Mouse (Mus musculus) kidney, postnatal 25 days (tissue): Measurements from ENCODE around the gene Cftr.

Experiments
- DNase-seq, 2 experiments: peaks; one replicate each; pipeline ENCODE4 v3.0.0; 2021; ENCODE audit warnings: mixed read lengths in 2 of 2

Gene Cftr

DNA sequence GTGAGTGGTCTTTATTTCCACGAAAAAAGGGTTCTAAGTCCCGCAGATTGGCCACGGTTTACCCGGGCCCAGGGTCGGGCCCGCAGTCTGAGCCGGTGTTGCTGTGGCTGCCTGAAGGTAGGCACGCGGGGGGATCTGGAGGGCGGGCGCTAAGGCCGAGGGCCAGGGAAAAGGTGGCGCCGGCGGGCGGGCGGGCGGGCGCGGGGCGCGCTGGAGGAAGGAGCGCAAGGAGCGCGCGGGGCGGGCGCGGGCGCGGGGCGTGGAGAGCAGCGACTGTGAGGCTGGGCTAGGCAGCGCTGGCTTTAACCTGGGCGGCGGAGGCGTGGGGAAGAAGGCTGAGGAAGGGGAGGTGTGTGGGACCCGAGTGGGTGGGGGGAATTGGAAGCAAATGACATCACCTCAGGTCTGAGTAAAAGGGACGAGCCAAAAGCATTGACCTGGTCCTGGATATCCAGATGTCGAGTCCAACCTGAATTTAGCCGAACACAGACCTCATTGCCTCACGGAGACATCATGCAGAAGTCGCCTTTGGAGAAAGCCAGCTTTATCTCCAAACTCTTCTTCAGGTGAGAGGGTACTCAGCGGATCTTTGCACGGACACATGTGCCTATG, at the start of gene Cftr:
Gene Cftr, plus strand, starts transcription at position 377 of the 612 bp plus-strand sequence.
- peak; percentile 28 to 56 for DNase-seq

DNA sequence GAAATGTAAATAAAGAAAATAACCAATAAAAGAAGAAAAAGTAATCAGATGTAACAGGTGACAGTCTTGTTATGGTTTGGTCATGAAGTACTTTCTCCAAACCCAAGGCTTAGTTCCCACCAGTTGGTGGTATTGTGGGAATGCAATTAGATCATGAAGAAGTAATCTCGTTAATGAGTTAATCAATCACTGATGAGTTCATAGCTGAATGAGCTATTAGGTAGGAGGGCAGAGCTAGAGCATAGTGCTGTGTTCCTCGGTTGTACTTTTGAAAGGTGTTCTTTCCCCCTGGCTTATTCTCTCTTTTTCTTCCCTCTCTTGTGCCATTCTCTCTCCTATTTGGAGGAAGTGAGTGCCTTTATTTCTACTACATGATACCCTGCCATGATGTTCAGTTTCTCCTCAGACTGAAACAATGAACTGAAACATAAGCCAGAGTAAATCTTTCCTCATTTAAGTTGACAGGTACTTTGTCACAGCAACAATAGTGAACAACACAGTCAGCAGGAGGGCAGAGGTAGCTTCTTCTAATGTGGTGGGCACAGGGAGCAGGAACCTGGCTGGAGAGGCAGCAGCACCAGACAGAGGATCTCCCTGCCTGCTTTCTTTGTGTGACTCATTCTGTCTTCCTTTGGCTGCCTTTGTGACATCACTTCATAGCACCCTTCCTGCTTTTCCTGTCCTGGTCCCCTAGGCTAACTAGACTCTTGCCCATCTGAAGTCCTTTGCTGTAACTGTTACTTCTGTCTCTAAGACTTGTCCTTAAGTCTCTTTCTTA, 43.1 kb upstream of the Cftr start:
- no peak for DNase-seq

DNA sequence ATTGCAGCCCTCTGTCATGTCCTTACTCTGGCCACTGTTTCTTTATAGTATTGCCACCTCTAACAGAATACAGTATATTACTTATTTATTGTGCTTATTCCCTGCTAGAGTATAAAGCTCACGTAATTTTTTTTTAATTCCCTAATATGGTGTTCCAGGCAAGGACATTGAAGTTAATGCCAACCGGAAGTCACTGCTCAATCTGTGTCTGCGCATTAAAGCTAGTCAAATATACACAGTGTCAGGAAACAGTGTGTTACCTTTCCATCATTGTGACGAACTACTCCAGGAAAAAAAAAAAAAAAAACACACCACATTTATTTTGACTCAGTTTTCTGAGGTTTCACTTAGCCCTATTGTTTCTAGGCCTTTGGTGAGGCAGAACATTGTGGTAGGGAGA, 42.4 kb upstream of the Cftr start:
- DNase-seq, result no peak

DNA sequence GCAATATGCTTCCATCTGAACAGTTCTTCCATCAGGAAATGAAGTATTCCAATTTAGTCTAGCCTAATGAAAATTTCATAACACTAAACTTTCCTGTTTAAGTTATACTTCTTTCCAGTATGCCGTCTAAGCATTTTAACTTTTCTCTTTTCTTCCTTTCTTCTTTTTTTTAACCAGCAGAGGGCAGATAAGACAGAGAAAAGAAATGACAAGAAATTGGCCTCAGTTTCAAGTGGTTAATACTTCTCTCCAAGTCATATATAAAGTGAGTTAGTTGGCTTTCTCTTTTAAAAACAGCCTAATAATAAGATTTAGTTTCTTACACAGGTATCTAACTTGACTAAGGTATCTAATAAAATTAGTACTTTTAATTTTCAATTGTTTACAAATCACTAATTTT, 35.2 kb upstream of the Cftr start:
- no peak for DNase-seq

DNA sequence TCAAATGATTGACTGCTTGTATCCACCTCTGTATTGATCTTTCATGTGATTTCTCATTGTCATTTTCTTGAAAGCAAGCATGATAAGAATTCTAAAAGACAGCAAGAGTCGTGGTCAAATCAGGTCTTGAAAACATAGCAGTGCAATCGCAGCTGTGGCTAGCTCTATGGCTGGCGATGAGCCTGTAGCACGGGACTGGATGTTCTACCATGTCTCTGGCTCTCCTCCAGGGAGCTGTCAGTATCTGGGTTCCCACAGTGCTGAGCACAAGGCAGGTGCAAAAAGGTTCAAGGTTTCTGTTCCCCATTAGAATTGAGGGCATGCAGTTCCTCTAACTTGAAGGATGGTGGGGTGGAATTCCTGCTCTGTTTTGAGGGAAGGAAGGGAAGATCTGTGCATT, 17.5 kb upstream of the Cftr start:
- DNase-seq, result peak in 1 of 2 experiments; percentile 8

DNA sequence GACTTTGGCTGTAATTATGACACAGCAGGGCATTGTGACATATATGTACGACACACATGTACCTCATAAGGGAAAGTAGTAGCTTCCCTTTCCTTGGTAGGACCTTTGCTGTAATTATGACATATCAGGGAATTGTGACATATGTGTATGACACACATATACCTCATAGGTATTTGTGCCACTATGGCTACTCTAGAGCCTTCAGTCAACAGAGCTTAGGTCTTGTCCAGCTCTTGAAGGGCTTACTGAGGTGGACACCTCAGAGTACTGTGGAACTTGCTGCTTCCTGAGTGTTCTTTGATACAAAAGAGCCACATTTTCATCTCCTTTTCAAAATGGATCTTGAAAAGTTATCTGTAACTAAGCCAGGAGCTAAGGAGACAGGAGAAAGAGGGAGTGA, 869 bp upstream of the Cftr start:
- DNase-seq, result no peak

DNA sequence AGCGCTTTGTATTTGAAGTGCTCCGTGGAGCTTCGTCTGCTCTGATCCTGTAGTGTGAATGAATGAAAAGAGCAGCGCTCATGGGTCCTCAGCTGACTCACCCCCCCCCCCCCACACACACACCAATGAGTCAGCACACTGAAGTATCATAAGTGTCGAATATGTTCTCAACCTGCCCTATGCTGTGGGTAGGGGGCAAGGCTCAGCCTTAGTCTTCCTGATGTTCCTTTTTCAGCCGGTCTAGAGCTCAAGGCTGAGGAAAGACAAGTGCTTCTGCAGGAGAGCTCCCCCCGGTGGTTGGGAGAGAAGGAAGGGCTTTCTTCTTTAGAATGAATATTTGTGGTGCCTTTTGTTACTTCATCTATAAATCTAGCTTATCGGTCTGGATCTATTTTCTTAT, 1.1 kb downstream of the Cftr start:
- peak; percentile 65 to 71 for DNase-seq

DNA sequence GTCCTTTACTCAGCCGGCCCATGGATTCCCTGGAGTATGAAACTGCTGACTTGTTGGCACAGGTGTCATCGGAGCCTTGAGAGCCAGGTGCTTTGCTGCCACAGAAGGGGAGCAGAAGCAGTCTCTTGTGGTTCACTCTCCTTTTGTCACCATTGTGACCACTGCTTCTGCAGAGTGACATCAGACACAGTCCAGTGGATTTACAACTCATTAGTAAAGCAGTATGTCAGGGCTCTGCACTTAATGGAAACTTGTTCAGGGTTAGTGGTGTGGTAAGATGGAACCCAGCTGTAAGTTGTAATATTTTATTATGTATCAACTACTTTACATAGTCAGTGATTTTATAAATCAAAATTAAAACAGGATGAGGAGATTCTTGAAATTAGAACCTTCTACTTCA, 7.0 kb downstream of the Cftr start:
- no peak for DNase-seq

- peak; percentile 26 to 45 for DNase-seq
Measured at GRCm38 (mm10) chr6:18180665-18181064, 10.2 kb downstream of the Cftr start.

DNA sequence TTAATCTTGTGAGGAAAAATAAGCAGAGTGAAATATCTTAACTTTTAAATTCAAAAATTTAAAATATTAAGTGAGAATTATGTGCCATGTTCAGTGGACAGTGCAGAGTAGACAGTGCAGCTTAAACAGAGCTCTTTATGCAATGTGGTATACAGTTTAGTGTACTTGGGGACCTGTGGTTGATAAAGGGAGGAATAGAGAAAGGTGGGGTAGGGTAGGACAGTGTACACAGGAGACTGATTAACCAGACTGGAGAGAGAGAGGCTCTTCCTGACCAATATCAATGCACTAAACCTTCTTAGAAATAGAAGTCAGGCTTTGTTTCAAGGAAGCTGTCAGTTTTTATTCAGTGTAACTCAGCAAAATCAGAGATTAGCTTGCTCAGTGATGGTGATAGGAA, 12.4 kb downstream of the Cftr start:
- DNase-seq, result no peak

DNA sequence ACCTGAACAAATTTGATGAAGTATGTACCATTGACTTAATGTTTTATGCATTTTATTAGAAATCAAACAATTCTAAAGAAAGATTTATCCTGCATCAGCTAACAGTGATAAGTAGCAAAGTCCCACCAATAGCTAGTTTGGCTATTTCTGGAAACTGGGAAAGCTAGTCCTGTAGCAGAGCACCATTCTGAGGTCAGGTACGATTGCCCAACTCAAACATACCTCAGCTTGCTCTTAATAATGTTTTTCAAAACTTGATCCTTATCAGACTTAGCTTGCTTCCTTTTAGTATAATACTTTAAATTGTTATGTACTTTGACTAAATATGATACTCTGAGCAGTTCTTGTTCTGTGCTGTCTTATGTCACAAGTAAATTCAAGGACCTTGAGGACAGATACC, 50.2 kb downstream of the Cftr start:
- no peak for DNase-seq

DNA sequence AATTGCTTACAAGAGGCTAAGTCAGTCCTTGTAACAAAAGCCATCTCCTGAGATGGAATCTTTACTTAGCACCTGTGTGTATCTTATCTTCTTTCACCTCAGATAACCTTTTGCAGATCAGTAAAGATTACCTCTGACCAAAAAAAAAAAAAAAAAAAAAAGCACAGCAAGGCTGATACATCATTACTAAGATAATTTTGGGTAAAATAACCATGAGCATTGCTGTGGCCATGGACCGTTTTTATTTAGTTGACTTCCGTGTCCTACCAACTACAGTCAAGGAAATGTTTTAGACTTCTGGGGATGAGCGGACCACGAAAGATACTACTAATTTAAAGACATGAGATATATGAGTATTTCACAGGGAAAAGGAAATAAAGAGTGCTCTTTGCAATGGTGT, 52.7 kb downstream of the Cftr start:
- no peak for DNase-seq

DNA sequence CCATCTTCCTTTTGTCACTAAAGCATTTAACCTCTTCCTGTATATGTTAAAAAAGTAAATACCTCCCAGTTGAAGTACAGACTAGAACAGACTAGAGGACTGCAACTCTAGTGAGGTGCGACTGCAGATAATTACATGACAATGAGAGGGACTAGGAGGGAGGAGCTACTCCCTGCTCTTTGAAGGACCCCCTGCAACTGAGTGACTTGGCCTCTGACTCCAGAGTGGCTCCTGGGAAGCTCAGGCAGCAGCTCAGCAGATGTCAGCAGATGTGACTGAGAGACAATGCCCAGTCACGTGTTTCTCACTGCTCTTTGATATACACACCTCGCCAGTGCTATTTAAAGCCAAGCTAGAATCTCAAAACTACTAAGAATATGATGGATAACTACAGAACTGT, 54.7 kb downstream of the Cftr start:
- DNase-seq, result no peak

DNA sequence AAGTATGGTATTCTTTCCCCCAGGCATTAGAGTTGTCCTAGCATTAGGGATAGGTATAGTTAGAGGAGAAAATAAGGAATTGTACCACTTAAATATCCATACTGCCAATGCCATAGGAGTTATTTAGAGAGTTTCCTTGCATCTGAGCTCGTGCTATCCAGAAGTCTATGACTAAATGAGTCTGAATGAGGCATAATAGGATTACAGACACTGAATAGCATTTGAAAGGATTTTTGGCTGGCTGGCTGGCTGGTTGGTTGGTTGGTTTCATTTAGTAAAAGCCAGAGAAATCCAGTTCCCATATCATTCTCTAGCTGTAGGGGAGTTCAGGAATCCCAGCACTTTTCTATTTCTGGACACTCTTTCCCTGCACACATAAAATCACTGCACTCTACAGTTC, 76.0 kb downstream of the Cftr start:
- no peak for DNase-seq

DNA sequence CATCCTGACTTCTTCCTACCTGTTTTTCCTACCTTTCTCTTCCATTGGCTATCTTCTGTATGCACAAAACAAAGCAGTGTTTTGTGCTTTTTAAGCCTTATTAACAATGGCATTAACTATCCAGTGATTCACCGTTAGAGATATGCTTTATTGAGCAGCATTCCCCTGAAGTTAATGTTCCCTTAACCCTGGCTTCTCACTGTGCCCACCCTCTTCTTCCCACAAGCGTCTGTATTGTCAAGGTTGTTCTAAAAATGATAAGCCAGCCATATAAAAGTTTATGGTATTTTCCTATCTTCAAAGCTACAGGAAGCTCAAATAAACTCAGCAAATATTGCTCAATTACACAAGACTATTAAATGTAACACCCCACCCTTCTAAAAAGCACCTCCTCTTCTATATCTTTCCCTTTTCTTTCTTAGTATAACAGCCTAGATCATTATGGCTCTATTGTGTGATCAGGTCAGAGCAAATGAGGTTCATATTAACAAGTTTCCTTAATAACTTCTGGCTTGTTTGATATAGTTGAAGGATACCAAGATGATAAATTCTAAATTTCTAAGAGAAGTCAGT, 77.5 kb downstream of the Cftr start:
- no peak for DNase-seq

DNA sequence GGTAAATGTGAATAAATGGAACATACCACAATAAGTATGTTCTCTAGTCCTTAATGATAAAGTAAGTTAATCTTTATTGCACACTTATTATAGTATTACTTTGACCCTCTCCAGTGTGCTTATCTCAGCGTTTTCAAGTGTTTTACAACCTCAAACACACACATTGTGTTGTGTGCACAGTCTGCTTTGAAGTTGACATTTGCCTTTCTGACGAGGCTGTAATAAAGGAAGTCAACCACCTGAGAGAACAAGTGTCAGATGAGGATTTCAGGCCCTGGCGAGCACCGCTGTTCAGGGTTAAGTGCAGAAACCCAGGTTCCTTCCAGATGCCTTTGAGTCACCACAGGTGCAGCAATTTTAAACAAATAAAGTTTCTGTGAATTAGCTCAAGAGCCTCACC, 78.0 kb downstream of the Cftr start:
- DNase-seq, result no peak

DNA sequence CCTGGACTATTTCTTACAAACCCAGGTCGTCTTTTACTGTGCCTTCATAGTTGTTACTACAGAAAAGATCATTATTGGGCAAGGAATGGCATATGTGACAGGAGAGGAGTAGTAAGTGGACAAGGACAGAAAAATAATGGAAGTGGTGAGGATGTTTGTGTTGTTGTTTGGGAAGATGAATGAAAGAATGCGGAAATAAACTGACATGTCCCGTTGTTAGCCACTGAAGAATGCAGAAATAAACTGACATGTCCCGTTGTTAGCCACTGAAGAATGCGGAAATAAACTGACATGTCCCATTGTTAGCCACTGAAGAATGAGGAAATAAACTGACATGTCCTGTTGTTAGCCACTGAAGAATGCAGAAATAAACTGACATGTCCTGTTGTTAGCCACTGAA, 84.1 kb downstream of the Cftr start:
- DNase-seq, result no peak

GRCm38 (mm10) chr6:18270983-18271382, 100.5 kb downstream of the Cftr start:
- DNase-seq, result no peak

GRCm38 (mm10) chr6:18300781-18301180, 130.3 kb downstream of the Cftr start:
- DNase-seq, result no peak

GRCm38 (mm10) chr6:18302105-18302504, 131.6 kb downstream of the Cftr start:
- DNase-seq, result no peak

- no peak for DNase-seq
Measured at GRCm38 (mm10) chr6:18303228-18303627, 132.7 kb downstream of the Cftr start.

DNA sequence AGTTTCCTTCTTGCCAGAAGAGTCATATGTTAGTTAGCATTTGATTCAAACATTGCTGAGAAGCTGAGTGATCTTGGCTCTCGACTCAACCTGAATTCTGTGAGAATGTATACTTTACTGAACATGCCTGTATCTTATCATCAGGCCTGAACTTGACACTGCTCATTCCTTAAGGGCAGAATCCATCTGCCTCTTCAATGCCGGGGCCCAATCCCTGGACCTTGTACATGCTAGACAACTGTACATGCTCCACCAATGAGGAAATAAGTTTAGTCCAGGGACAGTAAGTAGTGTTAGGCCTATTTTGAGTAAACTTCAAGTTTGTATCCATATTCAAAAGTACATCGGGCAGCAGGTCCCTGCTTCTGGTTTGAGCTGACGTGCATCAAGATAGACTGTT, 134.6 kb downstream of the Cftr start:
- no peak for DNase-seq

- DNase-seq, result no peak
Measured at GRCm38 (mm10) chr6:18310983-18311382, 140.5 kb downstream of the Cftr start.

- no peak for DNase-seq
Measured at GRCm38 (mm10) chr6:18314365-18314943, 144.0 kb downstream of the Cftr start.
